Mouse (Mus musculus) ES-E14 (cell line): Measurements from ENCODE around the gene Rgs3. TPM values are rescaled to one million over a fixed set of nuclear protein-coding genes. Genes with fewer than 3 reads are reported as not detected.

ENCODE experiments used
- DNase-seq: peaks from one replicate; pipeline ENCODE4 v3.0.0-alpha.2; 2013; ENCODE audit warnings: low read depth, low spot score
- H3K27ac ChIP-seq: 2 replicates; pipeline ENCODE4 v1.5.1; 2012; ENCODE audit warnings: low read depth, mild to moderate bottlenecking, low read length, moderate library complexity, mixed read lengths; ENCODE audit not compliant: poor library complexity, insufficient read depth, severe bottlenecking
- H3K36me3 ChIP-seq: 2 replicates; pipeline ENCODE4 v1.6.1; 2012; ENCODE audit warnings: mild to moderate bottlenecking, low read length, moderate library complexity, mixed read lengths; ENCODE audit not compliant: control insufficient read depth, poor library complexity, insufficient read depth, severe bottlenecking
- H3K4me1 ChIP-seq, 2 experiments: fragments of 150-350 bp in 1 of 2; sonication (generic) in 1 of 2; 2 replicates each; pipeline ENCODE4 v1.6.1; 2012; ENCODE audit warnings: low read length in 2 of 2, mild to moderate bottlenecking in 1 of 2, mixed read lengths in 1 of 2; ENCODE audit not compliant: control insufficient read depth in 2 of 2, insufficient read depth in 2 of 2, poor library complexity in 1 of 2
- H3K4me3 ChIP-seq, 2 experiments: fragments of 150-350 bp in 1 of 2; sonication (generic) in 1 of 2; 2 replicates each; pipeline ENCODE4 v1.5.1; 2012; ENCODE audit warnings: low read length in 2 of 2, low read depth in 1 of 2, mild to moderate bottlenecking in 1 of 2, mixed read lengths in 1 of 2; ENCODE audit not compliant: insufficient read depth in 1 of 2, poor library complexity in 1 of 2, severe bottlenecking in 1 of 2
- H3K9ac ChIP-seq: 2 replicates; pipeline ENCODE4 v1.6.1; 2012; ENCODE audit warnings: low read depth, mild to moderate bottlenecking, low read length, mixed read lengths; ENCODE audit not compliant: poor library complexity, insufficient read depth, severe bottlenecking
- H3K9me3 ChIP-seq: fragments of 150-350 bp; sonication (generic); 2 replicates; pipeline ENCODE4 v1.6.1; 2012; ENCODE audit warnings: low read depth, mild to moderate bottlenecking, low read length; ENCODE audit not compliant: control insufficient read depth, insufficient read depth
- CHD2 ChIP-seq: IDR thresholded peaks from 2 replicates; pipeline ENCODE4 v1.6.1; 2014; ENCODE audit warnings: mild to moderate bottlenecking, low read depth, low read length, inconsistent platforms
- HCFC1 ChIP-seq: IDR thresholded peaks from 2 replicates; pipeline ENCODE4 v1.6.1; 2012; ENCODE audit warnings: low read length, inconsistent platforms, borderline replicate concordance; ENCODE audit not compliant: insufficient read depth
- MAFK ChIP-seq: IDR thresholded peaks from 2 replicates; pipeline ENCODE4 v1.6.1; 2014; ENCODE audit warnings: mild to moderate bottlenecking, low read depth, low read length, inconsistent platforms; ENCODE audit not compliant: insufficient read depth
- ZC3H11A ChIP-seq: IDR thresholded peaks from 2 replicates; pipeline ENCODE4 v1.6.1; 2012; ENCODE audit warnings: low read depth, mild to moderate bottlenecking, inconsistent platforms, low read length, borderline replicate concordance
- ZNF384 ChIP-seq: IDR thresholded peaks from 2 replicates; pipeline ENCODE4 v1.6.1; 2012; ENCODE audit warnings: low read depth, low read length, inconsistent platforms
- in situ Hi-C, 2 experiments: fragments of 600-800 bp; cut with MboI; formaldehyde crosslinking; loops; one replicate each; pipeline ENCODE4 v1.15.1; 2025; ENCODE audit warnings: low sequenced_read_pairs in 2 of 2, inconsistent platforms in 1 of 2; ENCODE audit not compliant: unreplicated experiment in 2 of 2
- total RNA-seq: library from RNA; depleted of rRNA; stranded (reverse); fragments of 300-350 nt; gene quantifications from 2 replicates; pipeline ENCODE4 v1.2.3, GENCODE M21; 2012

Rgs3 gene
- total RNA-seq, 1 experiment: 10.0 TPM

DNA sequence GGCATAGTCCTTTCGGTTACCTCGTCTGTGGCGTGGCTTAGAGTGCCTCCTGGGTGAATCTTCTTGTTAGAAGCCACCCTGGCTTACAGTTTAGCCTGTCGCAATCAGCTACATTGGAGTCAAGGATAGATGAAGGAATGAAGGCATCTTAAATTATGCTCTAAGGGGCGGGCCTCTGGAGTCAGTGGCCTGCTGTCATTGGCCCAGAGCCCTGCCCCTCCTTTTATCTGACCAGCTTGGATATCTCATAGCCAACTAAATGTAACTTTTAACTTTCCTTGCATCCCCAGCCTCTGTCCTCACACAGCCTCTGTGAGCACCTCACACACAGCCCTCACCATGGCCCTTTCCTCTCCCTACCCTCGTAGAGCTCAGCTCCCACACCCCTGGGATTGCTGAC, 76.4 kb downstream of the Rgs3 start:
- H3K27ac ChIP-seq: no peak overlapping the region
- no peak overlapping the region for H3K9ac ChIP-seq
- DNase-seq: no peak
- H3K4me1 ChIP-seq: peaks cover 0 to 12% of the 10 kb centered on the region in 2 experiments; a peak in 1 of 4 replicates
- in situ Hi-C loops: no loop called here
- TF ChIP-seq ZC3H11A: no peak
- TF ChIP-seq HCFC1: no peak
- TF ChIP-seq MAFK: no peak
- no peak for TF ChIP-seq CHD2
- no peak for TF ChIP-seq ZNF384
- no peak overlapping the region for H3K4me3 ChIP-seq
- H3K36me3 ChIP-seq: no peaks in the 10 kb centered on the region; the same call in 1 of the 2 replicates
- no peaks in the 10 kb centered on the region for H3K9me3 ChIP-seq

DNA sequence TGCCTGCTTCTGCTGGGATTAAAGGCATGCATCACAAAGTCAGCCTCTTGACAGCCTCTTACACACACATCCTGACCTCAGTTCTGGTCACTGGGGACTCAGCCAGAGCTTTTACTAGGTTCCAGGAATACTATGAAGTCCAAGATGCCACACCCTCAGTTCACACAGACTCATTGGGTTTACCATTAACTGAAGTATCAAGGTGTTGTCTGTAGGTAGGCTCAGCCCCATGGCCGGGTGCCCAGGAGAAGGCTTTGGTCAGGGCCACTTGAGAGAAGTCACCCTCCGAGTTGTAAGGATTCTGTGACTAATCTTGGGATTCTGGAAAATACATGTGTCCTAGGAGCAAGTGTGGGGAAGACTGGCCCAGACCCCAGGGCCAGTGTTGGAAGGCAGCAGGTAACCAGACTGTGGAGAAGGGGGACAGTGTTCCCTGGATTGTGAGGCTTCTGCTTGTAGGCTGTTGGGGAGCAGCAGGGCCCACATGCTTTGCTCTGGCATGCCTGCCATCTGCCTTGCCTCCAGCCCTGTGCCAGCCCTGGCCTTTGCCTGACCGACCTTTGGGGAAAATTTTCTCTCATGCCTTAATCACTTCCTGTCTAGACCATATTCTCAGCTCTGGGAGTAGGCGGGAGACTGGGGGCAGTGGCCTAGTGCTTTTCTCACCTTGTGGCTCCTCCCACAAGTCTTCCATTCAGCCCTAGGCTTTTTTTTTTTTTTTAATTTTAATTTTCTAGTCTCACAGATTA, 78.4 kb downstream of the Rgs3 start:
- TF ChIP-seq ZNF384 (no peak), CHD2 (no peak)
- no peak for DNase-seq
- Histone ChIP-seq H3K9me3 (no peaks in the 10 kb centered on the region), H3K27ac (no peak overlapping the region), H3K4me3 (no peak overlapping the region), H3K9ac (no peak overlapping the region), H3K36me3 (no peaks in the 10 kb centered on the region; the same call in 1 of the 2 replicates), H3K4me1 (peaks cover 0 to 17% of the 10 kb centered on the region in 2 experiments; a peak in 1 of 4 replicates)
- in situ Hi-C loops: no loop called here

DNA sequence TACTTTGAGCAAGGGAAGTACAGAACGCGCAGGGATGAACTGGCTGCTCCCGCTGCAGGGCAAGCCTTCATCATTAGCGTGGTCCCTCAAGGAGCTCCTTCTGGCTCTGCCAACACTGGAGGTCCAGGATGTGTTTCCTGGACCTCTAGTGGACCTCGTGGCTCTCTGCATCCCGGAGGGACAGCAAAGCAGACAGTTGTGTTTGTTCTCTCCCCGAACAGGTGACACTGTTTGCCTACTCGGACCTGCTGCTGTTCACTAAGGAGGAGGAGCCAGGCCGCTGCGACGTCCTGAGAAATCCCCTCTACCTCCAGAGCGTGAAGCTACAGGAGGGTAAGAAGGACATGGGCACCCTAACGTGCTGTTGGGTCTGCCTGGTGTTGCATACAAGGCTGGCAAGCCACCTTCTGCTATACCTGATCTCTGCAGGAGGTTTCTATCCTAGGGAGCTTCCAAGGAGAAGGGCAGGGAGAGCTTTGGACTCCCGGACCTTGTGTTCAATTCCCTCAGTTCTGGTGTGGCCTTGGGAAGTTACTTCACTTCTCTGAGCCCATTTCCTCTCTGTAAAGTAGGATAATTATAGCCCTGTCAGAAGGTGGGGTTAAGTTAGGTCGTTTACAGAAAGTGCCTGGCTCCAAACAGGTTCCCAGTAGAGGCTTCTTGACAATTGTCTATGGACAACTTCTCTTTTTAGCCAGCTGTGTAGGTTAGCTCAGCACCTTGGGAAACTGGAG, 81.0 kb downstream of the Rgs3 start:
- H3K27ac ChIP-seq: no peak overlapping the region
- no peak overlapping the region for H3K9ac ChIP-seq
- H3K36me3 ChIP-seq: no peaks in the 10 kb centered on the region
- peaks cover 0 to 10% of the 10 kb centered on the region in 2 experiments; a peak in 1 of 4 replicates for H3K4me1 ChIP-seq
- H3K9me3 ChIP-seq: no peaks in the 10 kb centered on the region
- H3K4me3 ChIP-seq: no peak overlapping the region
- DNase-seq: no peak
- TF ChIP-seq CHD2 (no peak), ZNF384 (no peak)
- in situ Hi-C loops: no loop called here

DNA sequence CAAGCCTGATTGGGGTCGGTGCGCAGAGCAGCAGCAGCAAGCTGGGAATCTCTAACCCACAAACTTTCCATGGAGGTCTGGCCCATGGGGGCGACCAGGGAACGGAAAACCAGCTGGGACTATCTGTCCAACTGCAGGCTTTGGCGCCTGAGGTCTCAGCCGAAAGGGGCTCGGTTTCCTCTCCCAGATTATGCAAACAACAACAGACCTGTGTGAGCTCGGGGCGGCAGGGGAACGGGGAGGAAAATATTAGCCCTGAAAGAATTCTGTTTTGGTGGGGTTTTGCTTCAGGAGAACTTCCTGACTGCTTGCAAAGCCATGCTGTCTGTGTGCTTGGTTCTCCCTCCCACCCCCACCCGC, 81.6 kb downstream of the Rgs3 start:
- Histone ChIP-seq H3K9me3 (no peaks in the 10 kb centered on the region), H3K9ac (no peak overlapping the region), H3K27ac (no peak overlapping the region), H3K4me3 (no peak overlapping the region), H3K4me1 (peaks cover 0 to 11% of the 10 kb centered on the region in 2 experiments; a peak in 1 of 4 replicates), H3K36me3 (no peaks in the 10 kb centered on the region)
- in situ Hi-C loops: no loop called here
- no peak for DNase-seq
- TF ChIP-seq ZC3H11A (no peak), ZNF384 (no peak), HCFC1 (no peak), CHD2 (no peak), MAFK (no peak)
